Mouse (Mus musculus): ENCODE measurements around the gene Clybl.
A peak's percentile ranks its signal among the peaks of the same experiment; 100 is the strongest.

Gene Clybl

DNA sequence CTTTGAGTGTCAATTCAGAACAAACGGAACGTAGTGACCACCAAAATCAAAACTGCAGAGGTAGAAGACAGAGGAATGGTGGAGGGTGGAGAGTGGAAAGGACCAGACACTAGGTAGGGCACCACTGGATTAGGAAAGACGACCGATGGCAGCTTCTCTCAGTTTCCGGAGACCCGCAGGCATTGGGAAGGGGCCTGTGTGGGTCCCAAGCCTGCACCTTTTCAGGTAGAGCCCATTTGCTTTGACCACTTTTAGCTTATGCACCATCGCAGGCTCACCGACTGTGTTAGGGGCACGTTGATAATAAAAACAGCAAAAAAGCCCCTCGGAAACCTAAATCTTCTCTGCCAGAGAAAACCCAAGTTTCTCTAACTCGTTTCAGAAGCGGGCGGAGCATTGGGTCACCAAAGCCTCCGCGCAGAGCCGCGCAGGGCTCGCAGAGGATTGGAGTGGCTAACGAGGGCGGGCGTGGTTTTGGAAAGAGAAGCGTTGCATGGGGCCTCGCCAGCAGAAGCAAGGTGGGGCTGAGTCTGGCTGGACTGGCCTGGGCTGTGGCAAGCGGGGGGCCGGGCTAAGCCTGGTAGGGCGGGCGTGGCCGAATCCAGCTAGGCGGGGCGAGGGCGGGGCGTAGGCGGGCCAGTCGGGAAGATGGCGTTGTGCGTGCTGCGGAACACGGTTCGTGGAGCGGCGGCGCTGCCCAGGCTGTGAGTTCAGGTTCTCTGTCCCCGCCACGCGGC is at the start of gene Clybl:
Gene Clybl, plus strand, starts transcription at position 627 of the 737 bp plus-strand sequence.
- peak; percentile 88 for DNase-seq (ENCODE audit: low read depth)

DNA sequence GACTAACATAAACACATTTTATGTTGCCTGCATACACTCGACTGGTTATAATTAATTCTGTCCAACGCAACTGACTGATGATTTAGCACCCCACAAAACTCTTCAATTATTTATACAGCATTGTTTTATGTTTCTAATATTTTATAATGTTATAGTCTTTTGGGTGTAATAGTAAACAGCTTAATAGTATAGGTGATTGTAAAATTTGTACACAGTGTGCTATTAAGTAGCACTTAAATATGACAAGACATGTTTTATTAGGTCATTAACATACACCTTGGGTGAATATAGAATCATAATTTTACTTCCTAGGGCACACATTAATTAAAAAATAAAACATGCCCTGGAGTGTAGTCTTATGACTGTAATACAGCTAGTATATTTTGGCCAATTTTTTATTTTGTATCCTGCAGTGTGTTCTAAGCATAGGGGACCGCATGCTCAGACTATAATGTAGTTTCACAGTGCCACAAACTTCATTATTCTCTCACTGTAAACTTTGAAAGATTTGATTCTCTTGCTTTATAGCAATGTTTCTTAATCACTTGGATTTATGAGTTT is 45.1 kb upstream of the Clybl start:
- DNase-seq (ENCODE audit: low read depth) = no peak

DNA sequence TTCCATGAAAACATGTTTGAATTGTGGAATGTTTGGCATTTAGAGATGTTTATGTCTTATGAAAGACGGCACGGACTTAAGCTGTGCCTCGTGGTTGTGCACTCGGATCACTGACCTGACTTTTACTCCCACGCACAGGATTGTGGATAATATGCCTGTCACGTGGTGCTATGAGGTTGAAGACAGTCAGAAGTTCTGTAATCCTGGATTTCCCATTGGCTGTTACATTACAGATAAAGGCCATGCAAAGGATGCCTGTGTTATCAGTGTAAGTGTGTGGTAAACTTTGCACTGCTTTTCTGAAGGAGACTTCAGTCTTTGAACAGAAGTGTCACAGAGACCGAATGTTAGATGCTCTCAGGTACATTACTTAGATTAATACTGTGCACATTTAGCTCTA is 44.3 kb upstream of the Clybl start:
- no peak for DNase-seq (ENCODE audit: low read depth)

DNA sequence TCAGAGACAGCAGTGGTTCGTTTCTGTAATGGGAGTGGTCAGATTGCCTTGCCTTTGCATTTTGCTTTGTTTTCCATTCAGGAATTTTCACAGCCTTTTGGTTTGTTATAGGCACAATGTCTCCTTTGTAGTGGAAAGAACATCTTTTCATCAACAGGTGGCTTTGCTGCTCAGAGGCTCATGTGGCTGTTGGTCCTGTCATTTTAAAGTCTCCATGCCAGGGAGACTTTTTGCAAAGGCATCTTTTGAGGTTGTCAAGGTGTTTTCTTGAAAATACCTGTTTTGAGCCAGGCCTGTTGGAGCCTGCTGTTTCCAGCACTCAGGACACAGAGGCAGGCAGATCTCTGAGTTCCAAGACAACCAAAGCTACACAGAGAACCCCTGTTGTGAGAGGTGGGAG is 41.4 kb upstream of the Clybl start:
- DNase-seq (ENCODE audit: low read depth) = no peak

DNA sequence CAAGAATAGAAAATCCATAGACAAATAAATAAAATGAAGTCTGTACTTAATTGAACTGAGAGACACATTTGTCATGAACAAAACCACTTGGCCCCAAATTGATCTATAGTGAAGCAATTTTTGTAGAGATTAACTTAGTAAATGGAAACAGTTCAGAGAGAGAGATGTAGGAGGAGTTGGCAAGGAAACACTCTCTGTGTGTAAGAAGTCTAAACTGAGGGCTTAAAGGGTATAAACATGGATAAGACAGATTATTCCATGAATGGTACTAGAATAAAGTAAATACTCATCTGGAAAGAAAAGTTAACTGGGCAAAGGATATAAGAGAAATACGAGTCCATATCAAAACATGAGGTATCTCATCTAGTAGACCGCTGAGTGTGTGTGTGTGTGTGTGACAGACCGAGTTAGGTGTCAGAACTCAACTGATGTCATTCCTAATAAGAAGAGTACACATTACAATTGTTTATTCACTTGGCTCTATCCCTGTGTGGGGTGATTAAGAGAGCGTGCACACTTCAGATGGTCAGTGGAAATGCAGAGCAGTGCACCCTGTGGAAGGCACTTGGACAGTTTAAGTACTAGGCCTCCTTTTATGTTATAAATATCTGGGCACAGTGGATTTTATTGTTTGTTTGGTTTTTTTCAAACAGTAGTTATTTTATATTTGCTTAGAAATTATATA is 37.8 kb upstream of the Clybl start:
- DNase-seq (ENCODE audit: low read depth) = no peak

DNA sequence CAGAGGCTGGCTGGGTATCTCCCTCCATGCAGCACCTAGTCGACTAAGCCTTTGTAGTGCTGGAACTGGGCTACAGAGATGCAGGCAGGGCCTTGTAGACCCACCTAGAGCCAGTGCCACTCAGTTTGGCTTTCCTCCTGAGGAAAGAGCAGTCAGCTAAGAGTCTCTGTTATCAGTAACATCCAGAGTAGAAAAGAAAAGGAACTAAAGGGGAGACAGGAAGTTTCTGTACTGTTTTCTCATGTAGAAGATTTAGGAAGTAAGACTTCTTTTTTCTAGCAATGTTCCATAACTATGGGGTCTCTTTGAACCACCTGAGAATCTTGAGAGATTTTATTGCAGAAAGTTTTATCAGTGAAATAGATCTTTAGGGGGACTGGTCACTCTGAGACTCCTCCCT is 36.1 kb upstream of the Clybl start:
- DNase-seq (ENCODE audit: low read depth) = no peak

DNA sequence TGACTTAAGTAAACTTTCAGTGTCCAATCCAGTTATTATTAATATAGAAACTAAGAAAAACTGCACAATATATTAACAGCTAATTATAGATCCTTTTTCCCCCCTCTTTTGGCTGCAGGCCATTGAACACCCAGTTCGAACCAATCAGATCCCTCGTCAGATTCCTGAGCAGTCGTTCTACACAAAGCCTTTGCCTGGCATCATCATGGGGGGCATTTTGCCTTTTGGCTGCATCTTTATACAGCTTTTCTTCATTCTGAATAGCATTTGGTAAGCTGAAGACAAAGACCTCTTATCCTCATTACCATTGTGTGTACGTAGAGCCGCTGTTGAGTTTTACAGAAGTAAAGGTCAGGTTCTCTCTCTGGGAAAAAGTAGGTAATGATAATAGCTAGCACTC is 30.9 kb upstream of the Clybl start:
- DNase-seq (ENCODE audit: low read depth) = no peak

DNA sequence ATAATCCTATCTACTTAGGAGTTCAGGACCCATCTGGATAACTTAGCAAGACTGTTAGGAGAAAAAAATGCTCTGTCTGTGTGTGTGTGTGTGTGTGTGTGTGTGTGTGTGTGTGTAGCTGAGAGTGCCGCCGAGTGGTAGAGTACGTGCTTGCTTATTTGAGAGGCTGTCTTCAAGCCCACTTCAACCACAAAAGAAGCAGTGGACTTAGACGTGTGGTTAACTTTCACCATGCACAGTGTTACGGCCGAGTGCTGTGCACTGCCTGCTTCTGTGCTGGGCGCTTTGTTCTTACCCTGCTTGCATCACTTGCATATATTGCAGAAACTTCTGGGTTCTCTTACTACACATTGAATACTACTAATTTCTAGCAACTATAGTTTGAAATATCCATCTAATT is 23.8 kb upstream of the Clybl start:
- no peak for DNase-seq (ENCODE audit: low read depth)

DNA sequence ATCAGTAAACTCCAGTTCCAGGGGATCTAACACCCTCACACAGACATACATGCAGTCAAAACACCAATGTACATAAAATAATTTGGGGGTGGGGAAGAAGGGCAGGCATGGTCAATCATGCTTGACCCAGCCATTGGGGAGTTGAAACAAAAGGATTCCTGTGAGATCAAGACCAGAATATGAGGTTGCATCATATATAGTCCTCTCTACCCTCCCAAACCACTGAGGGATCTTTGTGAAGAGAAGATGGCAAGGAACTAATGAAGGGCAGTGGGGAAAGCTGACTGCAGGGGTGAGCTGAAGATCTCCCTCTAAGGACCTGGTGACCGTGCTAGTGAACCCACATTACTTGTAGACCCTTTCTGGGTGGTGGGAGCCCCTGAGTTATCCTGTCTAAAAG is 20.6 kb upstream of the Clybl start:
- no peak for DNase-seq (ENCODE audit: low read depth)

DNA sequence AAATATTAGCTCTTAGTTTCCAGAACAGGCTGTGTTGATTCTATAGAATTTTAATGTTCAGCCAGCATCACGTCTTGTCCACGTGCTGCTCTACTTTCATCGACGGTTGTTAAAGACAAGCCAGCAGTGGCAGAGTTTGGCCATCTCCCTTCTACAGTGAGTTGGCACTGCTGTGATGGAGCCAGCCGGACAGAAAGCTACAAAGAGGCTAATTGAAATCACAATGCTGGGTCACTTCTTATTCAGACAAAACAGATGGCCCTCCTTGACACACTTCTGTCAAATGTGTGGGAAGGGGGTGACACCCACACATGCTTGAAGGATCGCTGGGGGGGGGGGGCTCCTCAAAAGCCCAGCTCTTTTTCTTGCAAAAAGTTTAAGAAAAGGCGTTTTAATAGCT is 12.6 kb upstream of the Clybl start:
- no peak for DNase-seq (ENCODE audit: low read depth)

DNA sequence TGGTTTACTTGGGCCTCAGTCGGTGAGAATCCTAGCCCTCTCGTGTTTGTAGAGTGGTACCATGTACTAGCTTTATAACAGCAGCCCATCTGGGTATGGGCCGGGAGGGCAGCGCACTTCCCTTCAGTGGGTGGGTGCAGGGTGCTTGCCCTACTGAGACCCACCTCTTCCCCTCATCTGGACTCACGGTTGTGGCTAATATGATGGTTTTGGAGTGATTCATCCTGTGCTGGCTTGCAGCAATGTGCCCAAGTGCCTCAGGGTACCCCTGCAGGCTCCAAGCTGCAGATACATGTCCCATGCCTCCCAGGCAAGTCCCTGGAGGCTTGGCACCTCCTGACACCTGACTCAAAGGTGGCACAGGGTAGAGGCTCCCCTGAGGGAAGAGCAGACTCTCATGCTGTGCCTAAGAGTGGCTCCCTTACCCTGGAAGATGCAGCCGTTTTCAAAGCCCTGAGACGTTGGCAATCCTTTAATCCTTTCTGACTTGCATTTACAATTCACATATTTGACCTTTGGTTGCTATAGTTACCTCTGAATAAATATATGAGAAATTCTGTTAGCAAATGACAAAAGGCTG is 11.2 kb upstream of the Clybl start:
- DNase-seq (ENCODE audit: low read depth) = no peak

DNA sequence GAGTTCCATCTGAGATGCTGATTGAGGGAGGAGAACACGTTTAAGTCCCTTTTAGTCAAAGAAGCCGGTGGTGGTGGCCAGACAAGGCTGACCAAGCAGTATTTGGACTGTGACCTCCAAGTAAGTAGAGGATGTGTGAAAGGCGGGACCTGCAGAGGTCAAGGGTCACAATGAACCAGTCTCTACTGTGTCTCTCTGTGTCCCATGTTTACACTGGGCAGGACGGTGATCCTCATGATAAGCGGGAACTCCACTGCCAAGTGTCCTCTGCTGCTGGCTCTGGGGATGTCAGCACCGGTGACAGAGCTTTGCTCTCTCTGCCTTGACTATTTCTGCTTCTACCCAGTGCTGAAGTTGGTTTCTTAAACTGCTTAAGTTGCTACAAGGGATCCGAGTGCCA is 10.5 kb upstream of the Clybl start:
- no peak for DNase-seq (ENCODE audit: low read depth)

DNA sequence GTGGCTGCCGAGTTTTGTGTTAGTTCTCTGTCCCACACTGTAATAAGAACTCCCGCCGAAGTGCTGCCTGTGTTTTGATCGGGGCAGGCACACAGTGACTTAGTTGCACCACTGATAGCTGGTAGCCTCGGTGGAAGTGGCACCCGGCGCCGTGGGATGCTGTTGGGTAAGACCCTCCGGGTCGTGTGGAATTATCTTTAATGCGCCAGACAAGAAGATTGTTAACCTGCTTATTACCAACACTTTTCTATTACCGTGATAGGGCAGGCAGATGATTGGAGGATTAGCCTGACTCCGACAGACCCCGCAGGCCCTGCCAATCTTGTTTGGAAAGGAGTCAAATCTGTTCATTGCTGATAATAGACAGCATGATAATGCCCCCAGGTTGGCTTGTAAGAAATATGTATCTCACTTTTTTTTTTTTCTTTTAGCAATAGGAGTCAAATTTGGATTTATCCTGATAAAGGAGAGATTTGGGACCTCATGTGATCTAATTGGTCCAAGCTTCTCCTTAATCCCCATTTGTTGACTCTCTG is 5.2 kb upstream of the Clybl start:
- DNase-seq (ENCODE audit: low read depth) = no peak

DNA sequence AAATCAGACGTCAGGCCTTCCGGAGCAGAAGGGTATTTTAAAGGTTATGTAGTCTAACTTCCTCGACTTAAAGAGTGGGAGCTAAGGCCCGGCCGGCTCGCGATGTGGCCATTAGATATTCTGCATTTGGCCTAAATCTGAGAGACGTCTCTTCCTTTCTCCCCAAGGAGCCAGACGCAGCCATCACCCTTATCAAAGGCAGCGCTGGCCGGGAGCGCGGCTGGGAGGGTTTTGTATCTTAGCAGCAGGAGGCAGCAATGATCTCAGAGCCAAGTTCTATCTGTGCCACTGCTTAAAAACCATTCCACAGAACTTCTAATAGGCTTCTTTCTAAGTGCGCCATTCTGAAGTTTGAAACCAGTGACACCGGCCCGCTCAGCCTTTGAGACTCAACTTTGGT is 2.2 kb upstream of the Clybl start:
- no peak for DNase-seq (ENCODE audit: low read depth)

DNA sequence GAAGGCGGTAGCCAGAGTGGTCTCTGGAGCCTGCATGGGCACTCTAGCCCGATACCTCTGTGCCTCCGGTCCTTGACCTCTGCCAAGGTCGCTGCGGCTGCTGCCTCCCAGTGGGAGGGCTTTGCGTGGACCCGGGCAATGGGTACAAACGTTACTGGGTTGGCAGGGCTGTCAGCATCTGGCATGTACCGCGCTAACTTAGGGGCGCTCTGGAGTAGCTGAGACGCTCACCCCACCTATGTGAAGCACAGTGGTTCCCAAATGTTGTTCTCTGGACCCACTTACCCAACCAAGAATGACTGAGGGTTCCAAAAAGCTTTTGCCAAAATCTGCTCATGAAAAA is 282 bp downstream of the Clybl start:
- DNase-seq (ENCODE audit: low read depth) = no peak

DNA sequence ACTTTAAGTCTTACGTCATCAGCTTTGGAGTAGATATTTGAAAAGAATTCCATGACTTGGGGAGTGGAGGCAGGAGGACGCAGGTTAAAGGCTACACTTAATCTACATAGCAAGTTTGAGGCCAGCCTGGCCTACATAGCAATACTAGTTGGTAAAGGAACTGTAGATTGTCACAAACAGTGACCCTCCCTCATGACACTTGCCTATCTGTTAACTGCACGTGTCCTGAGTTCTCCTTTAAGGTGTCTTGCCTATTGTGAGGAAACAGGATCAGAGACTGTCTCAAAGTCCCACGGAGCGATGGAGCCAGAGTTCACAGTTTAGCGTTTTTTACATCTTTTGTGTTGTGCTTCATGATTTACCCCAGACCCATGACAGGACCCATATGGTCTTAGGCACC is 716 bp downstream of the Clybl start:
- DNase-seq (ENCODE audit: low read depth) = no peak

DNA sequence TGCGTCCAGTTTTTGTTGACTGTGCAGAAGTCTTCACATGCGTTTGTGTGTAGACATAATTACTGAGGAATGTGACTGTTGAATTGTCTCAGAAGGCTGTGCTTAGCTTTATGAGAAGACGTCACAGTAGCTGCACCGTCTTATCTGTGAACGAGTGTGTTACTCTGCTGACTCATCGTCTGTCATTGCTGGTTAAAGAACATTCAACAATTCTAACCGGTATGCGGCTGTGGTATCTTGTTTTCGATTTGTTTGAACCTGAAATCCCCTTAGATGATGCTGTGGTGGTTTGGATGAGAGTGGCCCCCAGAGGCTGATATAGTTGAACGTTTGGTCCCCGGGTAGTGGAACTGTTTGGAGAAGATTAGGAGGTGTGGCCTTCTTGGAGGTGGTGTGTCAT is 2.5 kb downstream of the Clybl start:
- no peak for DNase-seq (ENCODE audit: low read depth)

DNA sequence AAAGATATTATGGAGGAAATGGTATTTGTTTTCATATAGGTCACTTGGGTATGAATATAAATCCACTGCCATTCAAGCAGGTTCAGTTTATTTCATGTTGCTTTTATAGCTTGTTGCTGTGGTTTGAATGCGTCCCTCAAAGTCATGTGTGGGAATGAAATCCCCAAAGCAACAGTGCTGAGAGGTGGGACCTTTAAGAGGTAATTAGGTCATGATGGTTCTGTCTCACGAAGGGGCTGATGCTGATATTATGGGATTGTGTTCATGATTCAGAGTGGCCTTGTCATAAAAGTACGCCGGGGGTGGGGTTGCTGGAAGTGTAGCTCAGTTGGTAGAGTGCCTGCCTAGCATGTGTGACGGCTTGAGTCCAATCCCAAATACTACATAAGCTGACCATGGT is 6.7 kb downstream of the Clybl start:
- DNase-seq (ENCODE audit: low read depth) = no peak

DNA sequence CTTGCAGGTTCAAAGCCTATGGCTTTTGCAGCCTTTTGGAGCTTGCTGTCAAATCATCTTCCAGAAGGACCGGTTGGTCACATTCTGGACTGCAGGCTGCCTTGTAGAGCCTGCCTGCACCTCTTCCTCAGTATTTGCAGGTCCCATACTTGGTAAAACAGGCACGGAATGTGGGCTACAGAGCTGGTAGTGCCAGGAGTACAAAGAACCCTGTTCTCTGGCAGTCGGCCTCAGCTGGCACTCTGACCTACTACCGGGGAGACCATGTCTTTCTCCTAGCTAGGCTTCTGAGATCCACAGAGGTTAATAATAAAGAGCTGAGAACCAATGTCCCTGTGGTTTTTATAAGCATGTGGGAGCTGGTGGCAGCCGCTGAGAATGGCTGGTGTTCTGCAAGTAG is 8.4 kb downstream of the Clybl start:
- DNase-seq (ENCODE audit: low read depth) = no peak

DNA sequence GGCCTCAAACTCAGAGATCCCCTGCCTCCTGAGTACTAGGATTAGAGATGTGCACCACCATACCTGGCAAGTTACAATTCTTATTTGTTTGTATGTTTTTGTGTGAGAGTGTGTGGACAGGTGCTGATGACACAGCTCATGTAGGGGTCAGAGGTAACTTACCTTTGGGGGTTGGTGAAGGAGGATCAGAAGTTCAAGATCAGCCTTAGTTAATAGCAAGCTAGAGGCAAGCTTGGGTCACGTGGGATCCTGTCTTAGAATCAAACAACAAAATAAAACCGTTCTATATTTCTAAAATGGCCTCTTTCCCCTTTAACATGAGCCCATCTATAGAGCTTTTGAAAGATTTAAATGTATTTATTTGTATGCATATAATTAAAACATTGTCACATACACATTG is 9.0 kb downstream of the Clybl start:
- no peak for DNase-seq (ENCODE audit: low read depth)

DNA sequence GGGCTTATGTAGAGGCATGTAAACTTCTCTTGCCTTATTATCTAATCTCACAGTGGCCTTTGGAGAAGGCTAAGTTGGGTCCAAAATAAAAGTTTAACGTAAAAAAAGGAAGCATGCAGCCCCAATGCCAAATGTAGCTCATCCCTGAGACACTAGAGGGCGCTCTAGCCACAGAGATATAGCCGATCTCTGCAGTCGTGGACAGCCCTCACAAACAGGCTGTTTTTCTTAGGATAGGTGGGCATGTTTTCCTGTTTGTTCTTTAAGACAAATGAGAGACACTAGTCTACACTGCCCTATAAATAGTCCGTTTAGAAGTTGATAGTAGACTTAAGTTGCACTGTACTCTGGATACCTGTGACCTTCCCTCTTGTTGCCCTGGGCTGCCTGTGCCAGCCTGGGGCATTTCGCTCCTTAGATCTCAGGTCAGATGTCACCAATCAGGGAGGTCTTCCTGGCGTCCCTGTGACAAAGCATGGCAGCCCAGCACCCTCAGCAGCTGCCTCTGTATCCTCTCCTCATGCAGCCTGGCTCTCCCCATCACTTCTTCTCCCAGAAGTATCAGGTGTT is 9.5 kb downstream of the Clybl start:
- peak; percentile 85 for DNase-seq (ENCODE audit: low read depth)

DNA sequence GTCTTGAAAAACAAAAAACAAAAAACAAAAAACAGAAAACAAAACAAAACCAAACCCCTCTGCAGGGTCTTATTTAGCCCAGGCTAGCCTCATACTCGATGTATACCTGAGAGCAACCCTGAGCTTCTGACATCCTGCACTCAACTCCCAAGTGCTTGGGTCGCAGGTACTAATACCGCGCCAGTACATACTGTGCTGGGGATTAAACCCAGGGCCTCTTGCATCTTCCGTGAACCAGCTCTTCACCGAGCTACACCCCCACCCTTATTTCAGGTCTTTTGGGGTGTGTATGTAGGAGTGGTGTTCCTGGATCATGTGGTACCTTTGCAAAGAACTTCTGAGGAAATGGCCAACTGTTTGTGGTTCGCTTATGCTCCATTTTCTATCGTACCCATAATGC is 13.1 kb downstream of the Clybl start:
- DNase-seq (ENCODE audit: low read depth) = no peak

DNA sequence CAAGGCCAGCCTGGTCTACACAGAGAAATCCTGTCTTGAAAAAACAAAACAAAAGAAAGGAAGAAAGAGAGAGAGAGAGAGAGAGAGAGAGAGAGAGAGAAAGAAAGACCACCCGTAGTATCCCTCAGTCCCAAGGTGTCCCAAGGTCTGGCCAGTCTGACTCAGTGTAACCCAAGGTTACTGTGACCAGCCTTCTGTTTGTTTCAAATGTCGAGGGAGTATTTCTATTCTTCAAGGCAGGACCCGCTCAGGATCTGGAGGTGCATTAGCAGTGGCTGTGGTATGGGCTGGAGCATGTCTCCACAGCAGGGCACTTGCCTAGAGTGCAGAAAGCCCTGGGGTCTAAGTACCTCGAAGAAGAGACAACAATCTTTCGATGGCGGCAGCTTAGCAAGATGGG is 15.3 kb downstream of the Clybl start:
- no peak for DNase-seq (ENCODE audit: low read depth)
